Mouse (Mus musculus): ENCODE measurements around the gene Tmem150a. TPM values are rescaled to one million over a fixed set of nuclear protein-coding genes. Genes with fewer than 3 reads are reported as not detected.

Tmem150a gene
- polyA plus RNA-seq (2017; shearing (Covaris generic)): 1.0 TPM

GRCm38 (mm10) chr6:72355066-72355911 lies at the start of gene Tmem150a:
Gene Tmem150a (plus strand): TSS chr6:72355447.

GRCm38 (mm10) chr6:72345074-72345567 lies 10.1 kb upstream of the Tmem150a start, which contains the start of gene Usp39:
Gene Usp39 (minus strand): TSS chr6:72345184.

GRCm38 (mm10) chr6:72347166-72347941 lies 7.9 kb upstream of the Tmem150a start, which contains the start of gene 0610030E20Rik:
Gene 0610030E20Rik (plus strand): TSS chr6:72347317.

DNA sequence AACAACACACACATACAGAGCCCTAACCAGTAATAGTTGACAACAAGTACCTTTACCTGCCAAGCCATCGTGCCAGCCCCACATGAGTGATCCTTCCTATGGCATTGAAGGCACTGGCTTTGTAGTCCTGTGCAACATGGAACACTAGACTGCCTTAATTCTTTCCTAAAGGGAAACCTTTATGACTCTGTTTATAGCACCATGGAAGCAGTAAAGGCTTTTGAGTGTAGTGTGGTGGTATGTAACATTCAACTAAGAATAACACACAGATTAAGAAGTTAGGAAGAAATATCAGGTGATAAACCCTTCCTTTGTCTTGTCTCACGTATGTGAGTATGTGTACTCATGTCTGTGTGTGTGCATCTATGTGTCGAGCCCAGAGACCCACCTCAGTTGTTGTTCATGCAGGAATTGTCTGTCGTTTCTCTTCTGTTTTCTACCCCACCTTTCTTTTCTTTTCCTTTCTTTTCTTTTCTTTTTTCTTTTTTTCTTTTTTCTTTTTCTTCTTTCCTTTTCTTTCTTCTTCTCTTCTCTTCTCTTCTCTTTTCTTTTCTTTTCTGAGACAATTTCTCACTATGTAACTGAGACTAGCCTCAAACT lies 11.7 kb downstream of the Tmem150a start, which contains the start of gene Rnf181:
Gene Rnf181, minus strand, starts transcription at position 113 of the 600 bp plus-strand sequence.

GRCm38 (mm10) chr6:72380131-72380770 lies 25.0 kb downstream of the Tmem150a start, which contains the start of gene Vamp5:
Gene Vamp5 (minus strand): TSS chr6:72380468.

GRCm38 (mm10) chr6:72389941-72390771 lies 34.9 kb downstream of the Tmem150a start, which contains the start of gene Vamp8:
Gene Vamp8 (minus strand): TSS chr6:72390703.

Other genes starting within 250 kb of the Tmem150a start
- gene Atoh8, start 119.9 kb upstream of the Tmem150a start, polyA plus RNA-seq (2017; shearing (Covaris generic)): not detected
- gene Sftpb, start 50.8 kb upstream of the Tmem150a start, polyA plus RNA-seq (2017; shearing (Covaris generic)): not detected
- gene Usp39, start 10.3 kb upstream of the Tmem150a start, polyA plus RNA-seq (2017; shearing (Covaris generic)): 34.3 TPM
- gene 0610030E20Rik, start 8.1 kb upstream of the Tmem150a start, polyA plus RNA-seq (2017; shearing (Covaris generic)): 29.5 TPM
- 134 TPM for gene Rnf181, start 11.5 kb downstream of the Tmem150a start, polyA plus RNA-seq (2017; shearing (Covaris generic))
- gene Vamp5, start 25.0 kb downstream of the Tmem150a start, polyA plus RNA-seq (2017; shearing (Covaris generic)): 17.6 TPM
- 154 TPM for gene Vamp8, start 35.3 kb downstream of the Tmem150a start, polyA plus RNA-seq (2017; shearing (Covaris generic))
- gene Ggcx, start 58.9 kb downstream of the Tmem150a start, polyA plus RNA-seq (2017; shearing (Covaris generic)): 7.5 TPM
- 554 TPM for gene Mat2a, start 84.1 kb downstream of the Tmem150a start, polyA plus RNA-seq (2017; shearing (Covaris generic))
- gene Sh2d6, start 166.3 kb downstream of the Tmem150a start, polyA plus RNA-seq (2017; shearing (Covaris generic)): not detected
- 50.4 TPM for gene Capg, start 188.9 kb downstream of the Tmem150a start, polyA plus RNA-seq (2017; shearing (Covaris generic))
- gene Elmod3, start 243.0 kb downstream of the Tmem150a start, polyA plus RNA-seq (2017; shearing (Covaris generic)): 5.4 TPM
- 5.3 TPM for gene Retsat, start 243.0 kb downstream of the Tmem150a start, polyA plus RNA-seq (2017; shearing (Covaris generic))

All from effector memory CD4-positive, alpha-beta T cell, adult 7 months (primary cell).